Mouse (Mus musculus): ENCODE measurements around the gene Vmn1r4. TPM values are rescaled to one million over a fixed set of nuclear protein-coding genes. Genes with fewer than 3 reads are reported as not detected.

The Vmn1r4 gene
- polyA plus RNA-seq, 1 experiment from 2014 or later, result 0.21 TPM

Other genes with a start within 250 kb of the Vmn1r4 start
- 53.4 and 75.7 TPM in 2 replicates for gene Lsm5, start 219.3 kb upstream of the Vmn1r4 start, polyA plus RNA-seq (2015; fragmentation: Nextera tagmentation; extraction: Ambion mirVana)
- 5.8 and 7.0 TPM in 2 replicates for gene Avl9, start 209.1 kb upstream of the Vmn1r4 start, polyA plus RNA-seq (2015; fragmentation: Nextera tagmentation; extraction: Ambion mirVana)
- 22.8 and 31.2 TPM in 2 replicates for gene Kbtbd2, start 126.2 kb upstream of the Vmn1r4 start, polyA plus RNA-seq (2015; fragmentation: Nextera tagmentation; extraction: Ambion mirVana)
- gene Fkbp9, start 92.0 kb upstream of the Vmn1r4 start, polyA plus RNA-seq (2015; fragmentation: Nextera tagmentation; extraction: Ambion mirVana), result 129 and 161 TPM in 2 replicates
- gene Nt5c3, start 83 bp upstream of the Vmn1r4 start, polyA plus RNA-seq (2015; fragmentation: Nextera tagmentation; extraction: Ambion mirVana), result 64.4 and 71.7 TPM in 2 replicates
- gene Vmn1r5, start 46.3 kb downstream of the Vmn1r4 start, polyA plus RNA-seq (2015; fragmentation: Nextera tagmentation; extraction: Ambion mirVana), result not detected in 2 replicates
- gene Vmn1r6, start 73.2 kb downstream of the Vmn1r4 start, polyA plus RNA-seq (2015; fragmentation: Nextera tagmentation; extraction: Ambion mirVana), result not detected in 2 replicates
- not detected in 2 replicates for gene Vmn1r7, start 101.3 kb downstream of the Vmn1r4 start, polyA plus RNA-seq (2015; fragmentation: Nextera tagmentation; extraction: Ambion mirVana)
- not detected in 2 replicates for gene Vmn1r8, start 108.3 kb downstream of the Vmn1r4 start, polyA plus RNA-seq (2015; fragmentation: Nextera tagmentation; extraction: Ambion mirVana)
- gene Vmn1r9, start 142.8 kb downstream of the Vmn1r4 start, polyA plus RNA-seq (2015; fragmentation: Nextera tagmentation; extraction: Ambion mirVana), result not detected in 2 replicates
- not detected in 2 replicates for gene Vmn1r10, start 185.4 kb downstream of the Vmn1r4 start, polyA plus RNA-seq (2015; fragmentation: Nextera tagmentation; extraction: Ambion mirVana)
- not detected in 2 replicates for gene Vmn1r11, start 209.4 kb downstream of the Vmn1r4 start, polyA plus RNA-seq (2015; fragmentation: Nextera tagmentation; extraction: Ambion mirVana)
- not detected in 2 replicates for gene Vmn1r12, start 232.9 kb downstream of the Vmn1r4 start, polyA plus RNA-seq (2015; fragmentation: Nextera tagmentation; extraction: Ambion mirVana)